Mouse (Mus musculus) subcutaneous adipose tissue, adult 2 months (tissue): ENCODE results near the gene Esp36. TPM values are rescaled to one million over a fixed set of nuclear protein-coding genes. Genes with fewer than 3 reads are reported as not detected.

Experiments used
- polyA plus RNA-seq: library from polyadenylated mRNA; depleted of rRNA; stranded (reverse); fragments of >200 nt; gene quantifications from 2 replicates; pipeline ENCODE4 v1.2.3, GENCODE M21; 2012; ENCODE audit warnings: low replicate concordance; rRNA removed

The Esp36 gene
- polyA plus RNA-seq = not detected in 2 replicates

GRCm38 (mm10) chr17:38420085-38420484 is at the start of gene Esp36:
Gene Esp36, minus strand, starts transcription at chr17:38420185.

Other genes with a start within 250 kb of the Esp36 start
- not detected in 2 replicates for gene Olfr134, start 248.8 kb downstream of the Esp36 start, polyA plus RNA-seq
- gene Olfr135, start 215.8 kb downstream of the Esp36 start, polyA plus RNA-seq = not detected in 2 replicates
- not detected in 2 replicates for gene Olfr138, start 159.2 kb downstream of the Esp36 start, polyA plus RNA-seq
- not detected in 2 replicates for gene Olfr137, start 112.6 kb downstream of the Esp36 start, polyA plus RNA-seq
- gene Olfr136, start 90.4 kb downstream of the Esp36 start, polyA plus RNA-seq = not detected in 2 replicates
- not detected in 2 replicates for gene Esp34, start 134.0 kb upstream of the Esp36 start, polyA plus RNA-seq
- gene Esp31, start 219.3 kb upstream of the Esp36 start, polyA plus RNA-seq = not detected in 2 replicates